Mouse (Mus musculus) left cerebral cortex, postnatal 4 days (tissue): Measurements from ENCODE around the gene Ppp1r16b. TPM values are rescaled to one million over a fixed set of nuclear protein-coding genes. Genes with fewer than 3 reads are reported as not detected.

Experiments used
- DNase-seq: peaks from one replicate; pipeline ENCODE4 v3.0.0-alpha.2; 2022
- intact Hi-C: fragments of 180-260 bp; cut with DNase I; formaldehyde crosslinking; loops from one replicate; pipeline ENCODE4 v1.15.1; 2025
- total RNA-seq, 2 experiments: library from RNA; stranded (reverse); gene quantifications; 2 replicates each; pipeline ENCODE4 v1.2.3; 2021

Ppp1r16b gene
- total RNA-seq, 2 experiments from 2014 or later: 50.2 to 51.0 TPM

- peak; percentile 32 for DNase-seq
- intact Hi-C loops: loop anchor here (5.0 kb wide), 1 partner anchor 78 kb away; the partner anchor contains the start of gene Ppp1r16b
Measured at GRCm38 (mm10) chr2:158745049-158745482, 79.9 kb downstream of the Ppp1r16b start.

- no peak for DNase-seq
- intact Hi-C loops: loop anchor here (5.0 kb wide), 1 partner anchor 79 kb away; the partner anchor contains the start of gene Ppp1r16b
Measured at GRCm38 (mm10) chr2:158746164-158746563, 81.0 kb downstream of the Ppp1r16b start.

- intact Hi-C loops: loop anchor here (5.0 kb wide), 1 partner anchor 82 kb away; the partner anchor contains the start of gene Ppp1r16b
- no peak for DNase-seq
Measured at GRCm38 (mm10) chr2:158749366-158749765, 84.2 kb downstream of the Ppp1r16b start.

GRCm38 (mm10) chr2:158760231-158760630, 95.0 kb downstream of the Ppp1r16b start:
- intact Hi-C loops: loop anchor here (5.0 kb wide), 1 partner anchor 102 kb away; no protein-coding TSS in a partner anchor
- DNase-seq: no peak

- intact Hi-C loops: loop anchor here (5.0 kb wide), 1 partner anchor 100 kb away; no protein-coding TSS in a partner anchor
- no peak for DNase-seq
Measured at GRCm38 (mm10) chr2:158762339-158762738, 97.1 kb downstream of the Ppp1r16b start.

- intact Hi-C loops: no loop called here
- peak; percentile 98 for DNase-seq
Measured at GRCm38 (mm10) chr2:158767742-158768339, 102.6 kb downstream of the Ppp1r16b start, which contains the start of gene Fam83d. Gene Fam83d (plus strand): TSS chr2:158768093.

- intact Hi-C loops: no loop called here
- DNase-seq: peak; percentile 32
Measured at GRCm38 (mm10) chr2:158768350-158768749, 103.2 kb downstream of the Ppp1r16b start.

GRCm38 (mm10) chr2:158768771-158769170, 103.6 kb downstream of the Ppp1r16b start:
- no peak for DNase-seq
- intact Hi-C loops: no loop called here

GRCm38 (mm10) chr2:158770126-158770757, 105.0 kb downstream of the Ppp1r16b start:
- intact Hi-C loops: no loop called here
- peak; percentile 47 for DNase-seq

- intact Hi-C loops: no loop called here
- DNase-seq: no peak
Measured at GRCm38 (mm10) chr2:158771066-158771763, 106.0 kb downstream of the Ppp1r16b start.

GRCm38 (mm10) chr2:158772808-158773207, 107.6 kb downstream of the Ppp1r16b start:
- no peak for DNase-seq
- intact Hi-C loops: no loop called here

- intact Hi-C loops: no loop called here
- DNase-seq: no peak
Measured at GRCm38 (mm10) chr2:158774886-158775285, 109.7 kb downstream of the Ppp1r16b start.

- DNase-seq: peak; percentile 83
- intact Hi-C loops: no loop called here
Measured at GRCm38 (mm10) chr2:158776716-158777115, 111.5 kb downstream of the Ppp1r16b start.

- DNase-seq: no peak
- intact Hi-C loops: no loop called here
Measured at GRCm38 (mm10) chr2:158777490-158777889, 112.3 kb downstream of the Ppp1r16b start.

GRCm38 (mm10) chr2:158778349-158778748, 113.2 kb downstream of the Ppp1r16b start:
- intact Hi-C loops: no loop called here
- no peak for DNase-seq

- no peak for DNase-seq
- intact Hi-C loops: no loop called here
Measured at GRCm38 (mm10) chr2:158781126-158781525, 115.9 kb downstream of the Ppp1r16b start.

- intact Hi-C loops: no loop called here
- peak; percentile 21 for DNase-seq
Measured at GRCm38 (mm10) chr2:158786927-158787795, 122.0 kb downstream of the Ppp1r16b start.

GRCm38 (mm10) chr2:158794494-158795004, 129.4 kb downstream of the Ppp1r16b start, which contains the start of gene Dhx35:
Gene Dhx35 (plus strand): TSS chr2:158794807.
- peak; percentile 93 for DNase-seq
- intact Hi-C loops: no loop called here

- intact Hi-C loops: no loop called here
- DNase-seq: no peak
Measured at GRCm38 (mm10) chr2:158795043-158795442, 129.8 kb downstream of the Ppp1r16b start.

GRCm38 (mm10) chr2:158795875-158796274, 130.7 kb downstream of the Ppp1r16b start:
- intact Hi-C loops: no loop called here
- no peak for DNase-seq
